Mouse (Mus musculus) C2C12 (cell line): ENCODE measurements around the gene E030018B13Rik. TPM values are rescaled to one million over a fixed set of nuclear protein-coding genes. Genes with fewer than 3 reads are reported as not detected.

Source experiments
- H3K27me3 ChIP-seq: one replicate; pipeline ENCODE4 v1.6.1; 2011; ENCODE audit not compliant: control insufficient read depth, insufficient read depth, insufficient read length
- H3K36me3 ChIP-seq: one replicate; pipeline ENCODE4 v1.6.1; 2011; ENCODE audit not compliant: control insufficient read depth, insufficient read depth
- H3K4me3 ChIP-seq: one replicate; pipeline ENCODE4 v1.5.1; 2011; ENCODE audit warnings: mild to moderate bottlenecking, control low read depth; ENCODE audit not compliant: poor library complexity, insufficient read depth, severe bottlenecking
- H3K79me2 ChIP-seq: one replicate; pipeline ENCODE4 v1.6.1; 2011; ENCODE audit not compliant: control insufficient read depth, insufficient read depth
- H3K79me3 ChIP-seq: one replicate; pipeline ENCODE4 v1.6.1; 2011; ENCODE audit warnings: low read depth, control low read depth
- H3ac ChIP-seq: one replicate; pipeline ENCODE3; 2011; ENCODE audit warnings: low read depth; ENCODE audit not compliant: control insufficient read depth, insufficient read length
- CEBPB ChIP-seq: IDR thresholded peaks from one replicate; pipeline ENCODE4 v1.6.1; 2011; ENCODE audit warnings: low read depth, mild to moderate bottlenecking, control low read depth, moderate library complexity
- CTCF ChIP-seq: IDR thresholded peaks from one replicate; pipeline ENCODE4 v1.5.1; 2011; ENCODE audit not compliant: control insufficient read depth, insufficient read depth, insufficient read length
- FOSL1 ChIP-seq: IDR thresholded peaks from one replicate; pipeline ENCODE4 v1.8.0; 2011; ENCODE audit warnings: mild to moderate bottlenecking, low read length; ENCODE audit not compliant: poor library complexity, insufficient read depth, severe bottlenecking
- MAX ChIP-seq: IDR thresholded peaks from one replicate; pipeline ENCODE4 v1.6.1; 2011; ENCODE audit warnings: mild to moderate bottlenecking, control low read depth
- MYOD1 ChIP-seq: IDR thresholded peaks from one replicate; pipeline ENCODE4 v1.6.1; 2011; ENCODE audit warnings: low read depth; ENCODE audit not compliant: control insufficient read depth, insufficient read length
- MYOG ChIP-seq: IDR thresholded peaks from one replicate; pipeline ENCODE4 v1.6.1; 2011; ENCODE audit not compliant: control insufficient read depth, insufficient read length; ENCODE audit errors: extremely low read depth
- USF1 ChIP-seq: IDR thresholded peaks from one replicate; pipeline ENCODE4 v1.6.1; 2011; ENCODE audit warnings: low read depth, mild to moderate bottlenecking, control low read depth, moderate library complexity
- polyA plus RNA-seq: library from polyadenylated mRNA; unstranded; fragments of >200 nt; fragmentation: generic; extraction: Trizol; gene quantifications from one replicate; pipeline ENCODE4 v1.2.1, GENCODE M21; 2012; ENCODE audit warnings: missing spikeins

The E030018B13Rik gene
- polyA plus RNA-seq, 1 experiment = 0.06 TPM

DNA sequence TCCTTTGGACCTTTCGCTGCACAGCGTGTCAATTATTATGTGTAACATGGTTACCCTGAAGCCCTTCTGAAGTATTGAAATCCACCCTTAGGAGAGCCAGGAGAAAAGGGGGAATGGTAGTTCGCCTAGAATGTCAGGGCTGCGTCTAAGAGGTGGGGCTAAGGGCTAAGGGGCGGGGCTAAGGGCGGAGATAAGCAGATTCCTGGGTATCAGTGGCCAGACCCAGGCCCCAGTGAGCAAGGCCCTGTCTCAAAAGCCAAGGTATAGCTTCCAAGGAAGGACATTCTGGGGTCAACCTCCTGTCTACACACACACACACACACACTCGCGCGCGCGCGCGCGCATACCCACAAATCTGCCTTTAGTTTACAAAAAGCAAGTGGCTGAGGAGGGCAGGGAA is 39.0 kb upstream of the E030018B13Rik start:
- TF ChIP-seq MYOG (no peak), USF1 (no peak), CTCF (no peak), MYOD1 (no peak), CEBPB (no peak), FOSL1 (no peak), MAX (no peak)
- H3K4me3 ChIP-seq = no peak overlapping the region
- H3K79me2 ChIP-seq = no peaks in the 10 kb centered on the region
- no peaks in the 10 kb centered on the region for H3K36me3 ChIP-seq
- H3ac ChIP-seq = no peak overlapping the region
- no peaks in the 10 kb centered on the region for H3K27me3 ChIP-seq
- H3K79me3 ChIP-seq = no peaks in the 10 kb centered on the region

DNA sequence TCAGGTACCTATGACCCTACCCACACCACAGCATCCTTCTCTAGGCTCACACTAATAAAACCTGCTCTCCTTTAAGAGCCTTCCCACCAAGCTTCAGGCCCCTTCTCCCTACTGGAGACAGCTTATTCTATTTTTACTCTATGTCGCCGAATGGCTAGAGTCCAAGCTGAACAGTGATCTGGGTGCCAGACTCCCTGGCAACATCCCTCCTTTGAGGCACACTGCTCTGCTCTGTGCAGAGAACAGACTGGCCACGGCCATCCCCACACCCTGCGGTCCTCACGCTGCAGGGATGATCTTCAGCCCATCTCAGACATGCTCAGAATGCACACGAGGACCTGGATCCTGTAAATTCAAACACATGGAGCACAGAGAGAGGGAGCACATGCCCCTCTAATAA is 37.1 kb upstream of the E030018B13Rik start:
- TF ChIP-seq USF1 = no peak
- no peak for TF ChIP-seq MYOG
- TF ChIP-seq CEBPB = no peak
- TF ChIP-seq CTCF = no peak
- no peak for TF ChIP-seq FOSL1
- TF ChIP-seq MAX = no peak
- no peak for TF ChIP-seq MYOD1
- H3ac ChIP-seq = no peak overlapping the region
- H3K79me3 ChIP-seq = no peaks in the 10 kb centered on the region
- no peak overlapping the region for H3K4me3 ChIP-seq
- H3K79me2 ChIP-seq = no peaks in the 10 kb centered on the region
- no peaks in the 10 kb centered on the region for H3K36me3 ChIP-seq
- no peaks in the 10 kb centered on the region for H3K27me3 ChIP-seq

DNA sequence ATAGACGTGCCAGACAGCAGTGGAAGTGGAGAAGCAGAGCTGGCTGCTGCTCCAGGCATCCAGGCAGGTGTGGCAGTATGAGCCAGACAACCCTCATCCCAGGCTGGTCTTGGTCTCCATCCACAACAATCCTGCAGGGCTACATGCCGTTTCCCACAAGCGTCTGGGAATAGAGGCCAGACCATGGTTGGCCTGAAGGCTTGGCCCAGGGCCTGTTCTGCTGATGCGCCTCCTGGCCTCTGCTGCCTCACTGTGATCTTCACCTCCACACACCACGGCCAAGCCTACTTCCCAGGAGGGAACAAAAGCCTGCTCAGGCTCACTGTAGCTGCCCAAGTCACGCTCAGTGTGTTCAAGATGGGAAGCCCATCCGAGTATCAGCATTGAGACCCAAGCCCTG is 33.9 kb upstream of the E030018B13Rik start:
- Histone ChIP-seq H3K36me3 (peaks cover under 1% of the 10 kb centered on the region), H3ac (no peak overlapping the region), H3K4me3 (no peak overlapping the region), H3K79me2 (no peaks in the 10 kb centered on the region), H3K79me3 (no peaks in the 10 kb centered on the region), H3K27me3 (no peaks in the 10 kb centered on the region)
- no peak for TF ChIP-seq CTCF
- no peak for TF ChIP-seq MYOD1
- no peak for TF ChIP-seq FOSL1
- no peak for TF ChIP-seq CEBPB
- no peak for TF ChIP-seq USF1
- no peak for TF ChIP-seq MAX
- TF ChIP-seq MYOG = no peak

DNA sequence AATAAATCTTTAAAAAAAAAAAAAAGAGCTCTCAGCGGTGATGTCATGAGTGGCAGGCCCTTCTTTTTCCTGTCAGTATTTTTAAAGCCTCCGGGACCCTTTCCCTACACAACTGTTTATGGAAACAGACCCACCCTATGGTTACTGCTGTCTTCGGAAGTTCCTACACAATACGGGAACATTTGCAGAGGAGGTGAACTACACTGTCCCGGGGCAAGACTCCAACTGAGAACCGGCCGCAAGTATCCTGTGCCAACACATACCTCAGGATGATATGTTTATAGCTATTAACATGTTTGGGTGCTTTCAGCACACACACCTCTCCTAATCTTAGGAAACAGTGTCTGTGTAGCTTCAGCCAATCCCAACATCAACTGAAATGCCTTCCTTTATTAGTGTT is 31.6 kb upstream of the E030018B13Rik start:
- TF ChIP-seq CEBPB (no peak), FOSL1 (no peak), MAX (no peak), USF1 (no peak), CTCF (no peak), MYOG (no peak), MYOD1 (no peak)
- no peak overlapping the region for H3K4me3 ChIP-seq
- H3K27me3 ChIP-seq = no peaks in the 10 kb centered on the region
- peaks cover 16% of the 10 kb centered on the region for H3K79me2 ChIP-seq
- H3ac ChIP-seq = no peak overlapping the region
- H3K36me3 ChIP-seq = peaks cover 6% of the 10 kb centered on the region
- H3K79me3 ChIP-seq = no peaks in the 10 kb centered on the region

DNA sequence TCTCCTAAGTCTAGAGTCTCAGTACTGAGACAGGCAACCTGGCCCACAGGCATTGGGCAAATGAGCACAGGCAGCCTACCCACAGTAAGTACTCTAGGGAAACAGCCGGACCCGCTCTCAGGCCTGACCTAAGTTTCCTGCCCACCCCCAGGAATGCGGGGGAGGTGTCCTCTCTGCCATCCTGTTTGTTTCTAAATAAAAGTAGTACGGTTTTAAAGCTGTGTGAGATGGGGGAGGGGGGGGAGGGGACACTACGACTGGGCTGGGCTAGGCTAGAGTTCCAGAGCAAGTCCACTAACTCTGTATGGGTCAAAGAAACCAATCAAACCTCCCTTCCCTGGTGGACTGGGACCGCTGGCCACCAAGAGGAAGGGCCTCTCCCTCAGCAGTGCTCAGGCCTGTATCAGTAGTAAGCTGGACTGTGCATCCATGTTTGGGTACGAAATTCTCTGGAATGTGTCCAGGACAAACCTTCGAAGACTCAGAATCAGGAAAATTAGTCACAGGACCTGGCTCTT is 29.6 kb upstream of the E030018B13Rik start:
- TF ChIP-seq MYOG = no peak
- Histone ChIP-seq H3K27me3 (no peaks in the 10 kb centered on the region), H3K4me3 (no peak overlapping the region), H3K36me3 (peaks cover 6% of the 10 kb centered on the region), H3K79me2 (peaks cover 26% of the 10 kb centered on the region), H3ac (no peak overlapping the region), H3K79me3 (no peaks in the 10 kb centered on the region)

DNA sequence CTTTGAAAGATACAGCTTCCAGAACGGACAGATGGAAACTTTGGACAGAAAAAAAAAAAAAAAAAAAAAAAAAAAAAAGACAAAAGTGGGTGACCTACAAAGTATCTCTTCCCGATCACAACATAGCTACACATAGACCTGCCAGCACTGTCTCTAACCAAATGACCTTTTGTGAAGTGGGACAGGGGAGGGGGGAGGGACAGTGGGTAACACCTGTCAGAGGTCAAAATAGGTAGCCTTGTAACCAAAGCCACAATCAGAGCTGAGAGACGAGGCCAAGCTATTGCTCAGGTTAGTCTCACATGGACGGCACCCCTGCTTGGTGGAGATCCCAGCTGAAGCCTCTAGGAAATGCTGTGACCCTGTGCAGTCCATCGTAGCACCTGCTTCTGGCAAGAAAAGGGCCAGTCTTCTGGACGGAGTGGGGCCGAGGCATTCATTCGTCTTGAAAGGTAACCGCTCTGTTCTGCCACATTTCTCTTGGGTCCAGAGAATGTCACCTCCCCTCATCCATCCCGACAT is 29.0 kb upstream of the E030018B13Rik start:
- TF ChIP-seq MYOG (no peak), CTCF (no peak), USF1 (no peak), MAX (no peak), FOSL1 (no peak), MYOD1 (no peak), CEBPB (no peak)

More for the DNA sequence above, 29.0 kb upstream of the E030018B13Rik start:
- Histone ChIP-seq H3K27me3 (no peaks in the 10 kb centered on the region), H3K36me3 (peaks cover 6% of the 10 kb centered on the region), H3ac (no peak overlapping the region), H3K79me3 (peaks cover 1% of the 10 kb centered on the region), H3K79me2 (peaks cover 30% of the 10 kb centered on the region), H3K4me3 (no peak overlapping the region)
